Mouse (Mus musculus) embryonic stem cell, embryonic (primary cell): Measurements from ENCODE around the gene Gm9999.

ENCODE experiments used
- CTCF ChIA-PET, 4 experiments: fragments of 300-600 bp in 2 of 4; fragments of 350-600 bp in 2 of 4; sonication (Branson Sonifier 250); formaldehyde crosslinking; loops; one replicate each; lab custom pipeline; 2022; ENCODE audit warnings: inconsistent platforms in 2 of 4; lab: Charles Lee
- POLR2A ChIA-PET, 4 experiments: fragments of 300-600 bp in 2 of 4; fragments of 350-600 bp in 2 of 4; sonication (Branson Sonifier 250); formaldehyde crosslinking; loops; one replicate each; lab custom pipeline; 2022; ENCODE audit warnings: antibody characterized with exemption in 4 of 4, inconsistent platforms in 1 of 4; lab: Charles Lee

The Gm9999 gene

GRCm38 (mm10) chr7:46993079-46993478 lies 9.7 kb downstream of the Gm9999 start:
- CTCF ChIA-PET = interaction anchor here in 1 of 4 experiments (0.7 kb wide), 1 partner anchor 592 kb away, joined by 3 read pairs; no protein-coding TSS in a partner anchor
- POLR2A ChIA-PET = no interaction called here

GRCm38 (mm10) chr7:46995558-46995957 lies 12.2 kb downstream of the Gm9999 start:
- POLR2A ChIA-PET = interaction anchor here in 1 of 4 experiments (0.7 to 1.3 kb wide), 2 partner anchors 15 to 26 kb away, joined by 3 read pairs; no protein-coding TSS in a partner anchor

GRCm38 (mm10) chr7:46997008-46997407 lies 13.6 kb downstream of the Gm9999 start:
- ChIA-PET CTCF (interaction anchor here in 2 of 4 experiments (0.5 to 1.4 kb wide), 4 partner anchors 11 to 898 kb away, joined by 3 to 7 read pairs (median 4); no protein-coding TSS in a partner anchor), POLR2A (interaction anchor here in 2 of 4 experiments (1.3 to 2.0 kb wide), 3 partner anchors 11 to 16 kb away, joined by 3 to 6 read pairs (median 3); partner anchors contain the start of gene Spty2d1 (in 1 of the 2))

More at GRCm38 (mm10) chr7:46995558-46995957, 12.2 kb downstream of the Gm9999 start:
- CTCF ChIA-PET = no interaction called here

GRCm38 (mm10) chr7:46997644-46998395 lies 14.4 kb downstream of the Gm9999 start:
- POLR2A ChIA-PET = interaction anchor here in 3 of 4 experiments (0.6 to 2.0 kb wide), 7 partner anchors 8 to 30 kb away, joined by 3 to 6 read pairs (median 3); partner anchors contain the start of gene Spty2d1 (in 1 of the 3)
- CTCF ChIA-PET = interaction anchor here in 1 of 4 experiments (0.5 to 1.4 kb wide), 2 partner anchors 10 to 24 kb away, joined by 4 read pairs; no protein-coding TSS in a partner anchor

- POLR2A ChIA-PET = interaction anchor here (0.6 to 1.1 kb wide), 5 partner anchors 9 to 17 kb away, joined by 3 to 4 read pairs (median 3); partner anchors contain the start of gene Spty2d1 (in 1 of the 4)
- CTCF ChIA-PET = interaction anchor here (0.7 to 1.8 kb wide), 4 partner anchors 9 to 371 kb away, joined by 3 to 4 read pairs (median 3); no protein-coding TSS in a partner anchor
Measured at GRCm38 (mm10) chr7:46998942-46999341, 15.6 kb downstream of the Gm9999 start.

- ChIA-PET POLR2A (interaction anchor here in 2 of 4 experiments (0.6 to 1.1 kb wide), 3 partner anchors 8 to 122 kb away, joined by 3 to 4 read pairs (median 3); no protein-coding TSS in a partner anchor), CTCF (interaction anchor here in 1 of 4 experiments (1.0 to 1.8 kb wide), 2 partner anchors 8 to 16 kb away, joined by 4 to 5 read pairs; no protein-coding TSS in a partner anchor)
Measured at GRCm38 (mm10) chr7:46999983-47000643, 16.7 kb downstream of the Gm9999 start.

GRCm38 (mm10) chr7:47000644-47000983 lies 17.2 kb downstream of the Gm9999 start:
- ChIA-PET CTCF (interaction anchor here in 1 of 4 experiments (1.0 kb wide), 1 partner anchor 15 kb away, joined by 5 read pairs; no protein-coding TSS in a partner anchor), POLR2A (no interaction called here)

- POLR2A ChIA-PET = interaction anchor here in 1 of 4 experiments (1.3 kb wide), 1 partner anchor 156 kb away, joined by 3 read pairs; no protein-coding TSS in a partner anchor
Measured at GRCm38 (mm10) chr7:47001125-47001899, 17.9 kb downstream of the Gm9999 start.

GRCm38 (mm10) chr7:47001900-47002275 lies 18.5 kb downstream of the Gm9999 start:
- CTCF ChIA-PET = no interaction called here
- POLR2A ChIA-PET = interaction anchor here in 2 of 4 experiments (0.6 to 1.3 kb wide), 2 partner anchors 14 to 156 kb away, joined by 3 read pairs; no protein-coding TSS in a partner anchor

More at GRCm38 (mm10) chr7:47001125-47001899, 17.9 kb downstream of the Gm9999 start:
- CTCF ChIA-PET = no interaction called here

- POLR2A ChIA-PET = interaction anchor here in 1 of 4 experiments (1.2 kb wide), 1 partner anchor 9 kb away, joined by 3 read pairs; no protein-coding TSS in a partner anchor
- CTCF ChIA-PET = interaction anchor here in 3 of 4 experiments (0.5 to 0.6 kb wide), 3 partner anchors 129 to 1986 kb away, joined by 3 to 4 read pairs (median 3); no protein-coding TSS in a partner anchor
Measured at GRCm38 (mm10) chr7:47003411-47004115, 20.2 kb downstream of the Gm9999 start.

GRCm38 (mm10) chr7:47007109-47007780 lies 23.9 kb downstream of the Gm9999 start:
- CTCF ChIA-PET = interaction anchor here in 2 of 4 experiments (0.7 to 1.6 kb wide), 6 partner anchors 8 to 144 kb away, joined by 3 to 5 read pairs (median 4); no protein-coding TSS in a partner anchor
- POLR2A ChIA-PET = interaction anchor here in 3 of 4 experiments (0.6 to 2.0 kb wide), 16 partner anchors 8 to 211 kb away, joined by 3 to 6 read pairs (median 3); partner anchors contain the start of genes Gtf2h1 (in 1 of the 3), Hps5 (in 1 of the 3), Tmem86a (in 1 of the 3) and Uevld (in 1 of the 3)

GRCm38 (mm10) chr7:47007818-47008167 lies 24.4 kb downstream of the Gm9999 start:
- ChIA-PET CTCF (interaction anchor here in 2 of 4 experiments (0.7 to 1.6 kb wide), 6 partner anchors 8 to 143 kb away, joined by 3 to 5 read pairs (median 4); no protein-coding TSS in a partner anchor), POLR2A (interaction anchor here in 3 of 4 experiments (0.6 to 2.0 kb wide), 15 partner anchors 8 to 212 kb away, joined by 3 to 6 read pairs (median 3); partner anchors contain the start of genes Gtf2h1 (in 1 of the 3), Hps5 (in 1 of the 3), Tmem86a (in 1 of the 3) and Uevld (in 1 of the 3))

- ChIA-PET POLR2A (interaction anchor here in 3 of 4 experiments (0.6 to 2.0 kb wide), 20 partner anchors 8 to 1463 kb away, joined by 3 to 6 read pairs (median 3); partner anchors contain the start of genes Uevld (in 2 of the 3), Gtf2h1 (in 1 of the 3), Hps5 (in 1 of the 3) and Tmem86a (in 1 of the 3)), CTCF (interaction anchor here in 2 of 4 experiments (0.8 to 1.4 kb wide), 5 partner anchors 9 to 142 kb away, joined by 3 to 5 read pairs (median 4); no protein-coding TSS in a partner anchor)
Measured at GRCm38 (mm10) chr7:47008168-47008993, 25.0 kb downstream of the Gm9999 start, which contains the start of gene Spty2d1. Gene Spty2d1 (minus strand): TSS chr7:47008411.

- CTCF ChIA-PET = no interaction called here
- POLR2A ChIA-PET = no interaction called here
Measured at GRCm38 (mm10) chr7:47013131-47013767, 29.9 kb downstream of the Gm9999 start.
